Mouse (Mus musculus) layer of hippocampus, adult 9-11 months (tissue): Measurements from ENCODE around the gene Pygm.

Source experiments
- DNase-seq: peaks from one replicate; pipeline ENCODE4 v3.0.0; 2022

The Pygm gene

DNA sequence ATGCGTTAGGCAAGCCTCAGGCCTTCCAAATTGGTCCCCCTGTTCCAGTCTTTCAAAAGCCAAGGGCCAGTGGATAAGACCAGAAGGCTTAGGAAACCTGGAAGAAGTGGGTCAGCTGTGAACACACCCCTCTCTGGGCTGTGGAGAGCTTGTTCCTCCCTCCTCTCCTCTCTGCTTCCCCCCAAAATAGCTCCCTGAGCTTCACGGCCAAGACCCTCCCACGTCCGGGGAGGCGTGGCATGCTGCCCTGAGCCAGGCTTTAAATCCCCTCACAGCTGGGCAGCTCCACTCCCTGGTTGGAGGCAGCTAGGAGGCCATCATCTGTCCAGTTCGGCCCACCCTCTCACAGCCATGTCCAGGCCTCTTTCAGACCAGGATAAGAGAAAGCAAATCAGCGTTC lies at the start of gene Pygm:
Pygm (plus strand) TSS at position 272 of the 400 bp plus-strand sequence.
- peak; percentile 46 for DNase-seq

- DNase-seq: peak; percentile 98
Observed at GRCm38 (mm10) chr19:6334673-6335457, 49.3 kb upstream of the Pygm start, which contains the start of gene Men1. Gene Men1 (plus strand): TSS chr19:6334979.

DNA sequence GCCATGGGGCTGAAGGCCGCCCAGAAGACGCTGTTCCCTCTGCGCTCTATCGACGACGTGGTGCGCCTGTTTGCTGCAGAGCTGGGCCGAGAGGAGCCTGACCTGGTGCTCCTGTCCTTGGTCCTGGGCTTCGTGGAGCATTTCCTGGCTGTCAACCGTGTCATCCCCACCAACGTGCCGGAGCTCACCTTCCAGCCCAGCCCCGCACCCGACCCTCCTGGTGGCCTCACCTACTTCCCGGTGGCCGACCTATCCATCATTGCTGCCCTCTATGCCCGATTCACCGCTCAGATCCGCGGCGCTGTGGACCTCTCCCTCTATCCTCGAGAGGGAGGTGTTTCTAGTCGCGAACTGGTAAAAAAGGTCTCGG lies 48.8 kb upstream of the Pygm start:
- no peak for DNase-seq

GRCm38 (mm10) chr19:6336920-6337319 lies 47.3 kb upstream of the Pygm start:
- no peak for DNase-seq

DNA sequence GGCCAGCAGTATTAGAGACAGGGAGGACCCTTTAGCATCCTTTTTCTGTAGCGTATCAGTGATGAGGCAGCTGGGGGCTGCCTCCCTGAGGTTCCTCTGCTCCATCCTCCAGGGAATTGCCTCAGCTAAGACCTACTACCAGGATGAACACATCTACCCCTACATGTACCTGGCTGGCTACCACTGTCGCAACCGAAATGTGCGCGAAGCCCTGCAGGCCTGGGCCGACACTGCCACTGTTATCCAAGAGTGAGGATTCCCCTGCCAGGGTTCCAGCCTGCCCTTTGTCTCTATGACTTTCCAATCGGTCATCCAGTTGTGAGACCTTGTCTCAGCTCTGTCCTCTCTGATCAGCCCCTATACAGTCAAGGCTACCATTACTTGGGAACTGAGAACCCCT lies 46.0 kb upstream of the Pygm start:
- DNase-seq: no peak

- DNase-seq: no peak
Observed at GRCm38 (mm10) chr19:6338716-6339115, 45.5 kb upstream of the Pygm start.

GRCm38 (mm10) chr19:6339191-6339590 lies 45.0 kb upstream of the Pygm start:
- no peak for DNase-seq

GRCm38 (mm10) chr19:6339890-6340504 lies 44.2 kb upstream of the Pygm start:
- DNase-seq: no peak

- DNase-seq: peak; percentile 82
Observed at GRCm38 (mm10) chr19:6340524-6341452, 43.4 kb upstream of the Pygm start, which contains the start of gene Map4k2. Gene Map4k2 (plus strand): TSS chr19:6341135.

GRCm38 (mm10) chr19:6341453-6342077 lies 42.6 kb upstream of the Pygm start:
- DNase-seq: no peak

GRCm38 (mm10) chr19:6342276-6342933 lies 41.8 kb upstream of the Pygm start:
- no peak for DNase-seq

DNA sequence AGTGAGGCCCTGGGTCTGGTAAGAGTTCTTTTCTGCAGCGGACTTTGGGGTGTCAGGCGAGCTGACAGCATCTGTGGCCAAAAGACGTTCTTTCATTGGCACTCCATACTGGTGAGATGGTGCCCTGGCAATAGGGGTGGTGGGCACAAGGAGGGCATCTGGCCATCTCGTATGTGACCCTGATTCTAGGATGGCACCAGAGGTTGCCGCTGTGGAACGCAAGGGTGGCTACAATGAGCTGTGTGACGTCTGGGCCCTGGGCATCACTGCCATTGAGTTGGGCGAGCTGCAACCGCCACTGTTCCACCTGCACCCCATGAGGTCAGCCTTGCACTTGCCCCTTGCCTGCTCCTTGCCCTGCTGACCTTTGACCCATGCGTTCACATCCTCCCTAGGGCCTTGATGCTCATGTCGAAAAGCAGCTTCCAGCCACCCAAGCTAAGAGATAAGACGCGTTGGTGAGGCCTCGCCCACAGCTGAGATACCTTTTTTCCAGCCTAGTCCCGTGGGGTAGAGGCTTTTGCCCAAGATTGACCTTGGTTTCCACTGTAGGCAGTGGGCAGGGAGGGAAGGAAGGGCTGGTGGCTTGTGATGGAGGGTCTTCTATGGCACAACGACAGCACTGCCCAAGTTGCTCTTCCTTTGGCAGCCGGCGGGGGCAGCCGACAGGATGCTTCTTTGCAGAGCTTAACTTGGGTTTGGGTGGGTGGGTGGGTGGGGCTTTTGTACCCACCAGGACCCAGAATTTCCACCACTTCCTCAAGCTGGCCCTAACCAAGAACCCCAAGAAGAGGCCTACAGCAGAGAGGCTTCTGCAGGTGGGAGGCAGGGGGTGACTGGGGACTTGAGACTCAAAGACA lies 40.9 kb upstream of the Pygm start:
- DNase-seq: no peak

GRCm38 (mm10) chr19:6343996-6344395 lies 40.2 kb upstream of the Pygm start:
- DNase-seq: no peak

GRCm38 (mm10) chr19:6346023-6346422 lies 38.2 kb upstream of the Pygm start:
- DNase-seq: no peak

- no peak for DNase-seq
Observed at GRCm38 (mm10) chr19:6346661-6347060, 37.5 kb upstream of the Pygm start.

DNA sequence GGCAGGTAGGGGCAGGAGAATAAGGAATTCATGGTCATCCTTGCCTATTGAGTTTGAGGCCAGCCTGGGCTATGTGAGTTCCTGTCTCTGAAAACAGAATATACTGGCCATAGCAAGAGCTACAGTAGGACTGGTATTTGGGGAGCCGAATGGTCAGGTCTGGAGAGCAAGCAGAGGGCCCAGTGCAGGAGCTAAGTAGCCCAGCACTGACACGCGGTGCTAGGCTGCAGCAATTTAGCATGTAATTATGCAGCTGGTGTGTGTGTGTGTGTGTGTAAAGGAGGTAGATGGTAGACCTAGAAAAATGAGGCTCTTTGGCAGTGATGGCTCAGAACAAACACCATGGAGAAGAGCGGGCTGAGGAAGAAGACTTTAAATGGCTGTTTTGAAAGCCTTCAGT lies 36.6 kb upstream of the Pygm start:
- DNase-seq: no peak

GRCm38 (mm10) chr19:6348717-6349116 lies 35.5 kb upstream of the Pygm start:
- no peak for DNase-seq

DNA sequence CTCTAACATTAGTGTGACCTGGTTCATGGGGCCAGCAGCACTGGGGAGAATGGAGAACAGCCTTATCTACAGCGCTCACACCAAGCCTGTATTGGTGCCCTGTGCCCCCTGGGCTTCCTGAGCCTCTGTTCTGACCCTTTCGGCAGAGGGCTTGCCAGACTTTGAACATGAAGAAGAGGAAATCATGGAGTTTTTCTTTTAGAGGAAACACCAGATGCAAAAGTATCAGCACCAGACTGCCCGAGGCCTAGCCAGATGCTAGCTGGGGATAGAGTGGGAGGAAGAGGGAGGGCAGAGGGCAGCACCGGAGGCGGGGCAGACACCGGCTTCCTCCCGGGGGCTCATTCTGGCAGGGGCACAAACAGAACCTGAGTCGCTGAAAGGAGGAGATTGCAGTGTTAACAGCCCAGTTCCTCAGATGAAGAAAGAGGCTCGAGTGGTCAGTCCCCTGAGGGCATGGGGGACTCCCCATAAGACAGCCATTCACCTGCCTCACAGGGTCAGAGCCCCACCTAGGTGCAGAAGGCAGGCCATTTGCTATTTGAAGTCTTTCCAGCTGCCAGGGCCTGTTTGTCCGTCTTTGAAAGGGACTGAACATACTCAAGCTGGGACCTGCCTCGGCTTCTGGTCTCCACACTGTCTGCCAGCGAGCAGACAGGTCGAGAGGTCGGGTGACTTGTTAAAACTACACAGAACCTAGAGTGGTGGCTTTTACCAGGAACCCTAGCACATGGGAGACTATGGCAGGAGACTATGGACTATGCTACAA lies 34.8 kb upstream of the Pygm start:
- DNase-seq: no peak

- DNase-seq: no peak
Observed at GRCm38 (mm10) chr19:6351431-6352106, 32.6 kb upstream of the Pygm start.

- DNase-seq: no peak
Observed at GRCm38 (mm10) chr19:6352107-6352505, 32.1 kb upstream of the Pygm start.
